Mouse (Mus musculus) lung, postnatal 0 days (tissue): ENCODE results near the gene Jak3. TPM values are rescaled to one million over a fixed set of nuclear protein-coding genes. Genes with fewer than 3 reads are reported as not detected.

Experiments
- ATAC-seq: fragments of 200-750 bp; cut with Nextera tagmentation; 2 replicates; pipeline ENCODE4 v1.8.0; 2017; ENCODE audit warnings: moderate library complexity
- DNase-seq: peaks from one replicate; pipeline ENCODE4 v3.0.0-alpha.2; 2016; ENCODE audit warnings: low spot score
- H3K27ac ChIP-seq: fragments of 300-500 bp; sonication (generic); 2 replicates; pipeline ENCODE4 v1.5.1; 2014; ENCODE audit warnings: antibody characterized with exemption, mild to moderate bottlenecking, low read length, mixed read lengths
- H3K27me3 ChIP-seq: fragments of 300-500 bp; sonication (generic); replicated peaks from 2 replicates; pipeline ENCODE4 v1.6.1; 2014; ENCODE audit warnings: low read length, mixed read lengths; ENCODE audit not compliant: insufficient read depth
- H3K36me3 ChIP-seq: fragments of 300-500 bp; sonication (generic); 2 replicates; pipeline ENCODE4 v1.6.1; 2014; ENCODE audit warnings: low read length, mixed read lengths; ENCODE audit not compliant: insufficient read depth
- H3K4me1 ChIP-seq: fragments of 300-500 bp; sonication (generic); 2 replicates; pipeline ENCODE4 v1.6.1; 2014; ENCODE audit warnings: antibody characterized with exemption, low read depth, low read length, mixed read lengths; ENCODE audit not compliant: insufficient read depth
- H3K4me2 ChIP-seq: fragments of 300-500 bp; sonication (generic); replicated peaks from 2 replicates; pipeline ENCODE4 v1.6.1; 2014; ENCODE audit warnings: low read depth, mild to moderate bottlenecking, low read length, moderate library complexity, mixed read lengths
- H3K4me3 ChIP-seq: fragments of 300-500 bp; sonication (generic); 2 replicates; pipeline ENCODE4 v1.5.1; 2014; ENCODE audit warnings: low read depth, low read length
- H3K9ac ChIP-seq: fragments of 300-500 bp; sonication (generic); replicated peaks from 2 replicates; pipeline ENCODE4 v1.6.1; 2014; ENCODE audit warnings: low read depth, mild to moderate bottlenecking
- H3K9me3 ChIP-seq: fragments of 300-500 bp; sonication (generic); 2 replicates; pipeline ENCODE4 v1.6.1; 2016; ENCODE audit warnings: low read length, mixed read lengths
- CTCF ChIP-seq: IDR thresholded peaks from 2 replicates; pipeline ENCODE4 v1.5.1; 2016; ENCODE audit warnings: antibody characterized with exemption, mild to moderate bottlenecking
- EP300 ChIP-seq: IDR thresholded peaks from 2 replicates; pipeline ENCODE4 v1.6.1; 2016; ENCODE audit warnings: antibody characterized with exemption, mild to moderate bottlenecking, control low read depth
- WGBS: fragments of 180-500 bp; shearing (Covaris S2); extraction: QIAGEN DNeasy Blood & Tissue Kit; methylation state at CpG from one replicate; pipeline ENCODE4 v1.1.7; 2014; 5-methylcytosine and 5-hydroxymethylcytosine counted together
- polyA plus RNA-seq: library from polyadenylated mRNA; unstranded; fragments of >200 nt; fragmentation: Nextera tagmentation; extraction: Ambion mirVana; gene quantifications from 2 replicates; pipeline ENCODE4 v1.2.1, GENCODE M21; 2015

Jak3 gene
- polyA plus RNA-seq, 1 experiment from 2014 or later, result 7.7 TPM

GRCm38 (mm10) chr8:71638321-71638720 is 37.8 kb upstream of the Jak3 start:
- TF ChIP-seq CTCF (no peak), EP300 (no peak)
- Histone ChIP-seq H3K27ac (no peak overlapping the region), H3K27me3 (0 out of 2 replicates have a peak, but pooled peaks cover 4% of the 10 kb centered on the region), H3K4me3 (no peak overlapping the region), H3K36me3 (no peaks in the 10 kb centered on the region), H3K4me2 (no peak overlapping the region), H3K9me3 (no peaks in the 10 kb centered on the region), H3K4me1 (no peaks in the 10 kb centered on the region), H3K9ac (no peak overlapping the region)
- ATAC-seq, result no peak
- 64% methylated on average over 6 of the region's 6 CpGs for WGBS
- DNase-seq, result no peak

DNA sequence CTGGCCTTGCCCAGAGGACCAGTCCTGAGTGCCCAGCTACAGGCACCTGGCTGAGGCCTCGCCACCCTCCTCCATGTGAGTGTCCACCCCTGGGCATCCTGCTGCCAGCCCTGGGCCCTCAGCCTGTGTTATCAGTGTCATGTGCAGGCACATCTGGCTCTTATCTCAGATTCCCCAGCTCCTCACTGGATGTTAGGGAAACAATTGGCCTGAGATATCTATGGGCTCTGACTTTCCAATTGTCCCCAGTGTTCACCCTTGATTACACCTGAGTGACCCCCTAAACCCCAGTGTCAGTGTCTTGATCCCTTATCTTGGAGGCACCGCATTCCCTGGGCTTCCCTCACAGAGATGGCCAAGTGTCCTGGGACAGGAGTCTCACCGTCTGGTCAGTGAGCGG is 36.8 kb upstream of the Jak3 start:
- H3K9me3 ChIP-seq, result no peaks in the 10 kb centered on the region

GRCm38 (mm10) chr8:71645510-71645909 is 30.6 kb upstream of the Jak3 start:
- ATAC-seq (peak; percentile 95), DNase-seq (peak; percentile 85)
- H3K4me1 ChIP-seq, result no peaks in the 10 kb centered on the region
- no peak overlapping the region for H3K4me2 ChIP-seq
- WGBS, result 49% methylated on average over 9 of the region's 9 CpGs
- H3K27me3 ChIP-seq, result no peaks in the 10 kb centered on the region
- H3K27ac ChIP-seq, result 0 out of 2 replicates have a peak overlapping the region, but pooled peaks have one; percentile 8
- no peak for TF ChIP-seq CTCF
- peak; percentile 60 for TF ChIP-seq EP300
- H3K36me3 ChIP-seq, result no peaks in the 10 kb centered on the region
- H3K4me3 ChIP-seq, result no peak overlapping the region
- no peaks in the 10 kb centered on the region for H3K9me3 ChIP-seq
- H3K9ac ChIP-seq, result no peak overlapping the region

More for the DNA sequence above, 36.8 kb upstream of the Jak3 start:
- Histone ChIP-seq H3K36me3 (no peaks in the 10 kb centered on the region), H3K4me2 (no peak overlapping the region), H3K27me3 (no peaks in the 10 kb centered on the region), H3K27ac (no peak overlapping the region), H3K4me3 (no peak overlapping the region), H3K4me1 (no peaks in the 10 kb centered on the region), H3K9ac (no peak overlapping the region)
- DNase-seq, result no peak
- TF ChIP-seq CTCF (no peak), EP300 (no peak)
- no peak for ATAC-seq
- WGBS, result 73% methylated on average over 4 of the region's 4 CpGs

DNA sequence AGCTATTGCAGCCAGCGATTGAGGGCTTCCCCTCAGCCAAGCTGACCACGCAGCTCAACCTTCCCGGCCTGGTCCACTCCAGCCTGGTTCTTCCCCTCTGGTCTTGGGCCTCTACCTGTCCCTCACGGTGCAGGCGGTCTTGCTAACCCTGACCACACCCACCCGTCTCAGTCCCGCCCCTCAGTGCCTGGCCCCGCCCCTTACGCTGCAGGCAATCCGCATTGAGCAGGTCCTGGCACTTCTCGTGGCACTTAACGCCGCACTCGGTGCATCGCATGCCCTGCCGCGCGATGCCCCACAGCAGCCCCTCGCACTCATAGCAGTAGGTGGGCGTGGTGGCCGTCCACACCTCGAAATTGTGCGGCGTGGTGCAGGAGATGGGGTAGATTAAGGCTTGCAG is 21.5 kb upstream of the Jak3 start:
- H3K9me3 ChIP-seq, result no peaks in the 10 kb centered on the region
- no peaks in the 10 kb centered on the region for H3K4me1 ChIP-seq
- H3K27ac ChIP-seq, result no peak overlapping the region
- TF ChIP-seq CTCF, result no peak
- TF ChIP-seq EP300, result no peak
- 0 out of 2 replicates have a peak, but pooled peaks cover 36% of the 10 kb centered on the region for H3K27me3 ChIP-seq
- no peak overlapping the region for H3K9ac ChIP-seq
- H3K36me3 ChIP-seq, result no peaks in the 10 kb centered on the region
- WGBS, result 2% methylated on average over 24 of the region's 24 CpGs
- DNase-seq (no peak), ATAC-seq (peak; percentile 78)
- H3K4me2 ChIP-seq, result no peak overlapping the region
- no peak overlapping the region for H3K4me3 ChIP-seq

DNA sequence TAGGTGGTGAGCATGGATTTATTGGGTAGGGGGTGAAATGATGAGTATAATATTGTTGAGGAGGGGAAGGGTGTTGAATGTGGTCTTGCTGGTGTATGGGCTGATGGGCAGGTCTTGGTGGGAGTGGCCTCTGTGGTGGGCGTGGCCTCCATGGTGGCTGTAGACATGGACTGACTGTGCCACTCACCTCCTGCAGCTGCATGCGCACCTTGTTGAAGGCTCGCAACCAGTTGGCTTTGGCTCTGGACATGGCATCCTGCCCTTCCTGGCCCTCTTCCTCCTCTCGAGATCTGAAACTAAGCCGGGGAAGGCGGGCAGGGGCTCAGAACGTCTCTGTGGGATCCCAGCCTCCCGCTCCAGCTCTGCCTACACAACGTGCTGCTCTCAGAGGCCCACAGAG is 18.3 kb upstream of the Jak3 start:
- Histone ChIP-seq H3K4me2 (no peak overlapping the region), H3K4me1 (no peaks in the 10 kb centered on the region), H3K36me3 (no peaks in the 10 kb centered on the region), H3K27ac (no peak overlapping the region), H3K9me3 (no peaks in the 10 kb centered on the region), H3K4me3 (no peak overlapping the region), H3K9ac (no peak overlapping the region), H3K27me3 (peaks cover 42% of the 10 kb centered on the region; the same call in 1 of the 2 replicates)
- WGBS, result 24% methylated on average over 9 of the region's 9 CpGs
- DNase-seq (no peak), ATAC-seq (no peak)
- TF ChIP-seq EP300, result no peak

DNA sequence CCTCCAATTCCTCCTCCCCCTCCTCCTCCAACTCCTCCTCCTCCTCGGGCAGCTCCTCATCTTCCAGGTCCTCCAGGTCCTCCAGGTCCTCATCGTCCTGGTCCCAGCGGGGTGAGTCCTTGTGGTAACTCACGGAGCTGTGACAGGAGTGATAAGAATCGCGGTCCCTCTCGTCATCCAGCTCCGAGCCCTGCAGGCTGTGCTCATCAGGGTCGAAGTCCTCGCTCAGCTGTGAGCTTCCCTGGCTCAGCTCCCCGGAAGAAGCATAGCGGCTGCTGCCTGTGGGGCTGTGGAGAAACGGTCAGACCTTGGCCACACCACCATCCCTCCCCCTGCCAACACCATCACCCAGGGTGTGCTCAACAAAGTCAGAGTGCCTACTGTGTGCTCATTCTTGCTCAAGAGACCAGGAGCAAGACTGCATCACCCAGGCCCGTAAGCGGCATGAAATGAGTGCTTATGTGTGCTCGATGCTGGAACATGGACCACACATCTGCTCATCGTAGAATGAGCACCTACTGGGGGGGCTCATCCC is 17.5 kb upstream of the Jak3 start:
- WGBS, result 27% methylated on average over 17 of the region's 17 CpGs
- H3K27ac ChIP-seq, result no peak overlapping the region
- H3K27me3 ChIP-seq, result peaks cover 42% of the 10 kb centered on the region; the same call in 1 of the 2 replicates
- no peak overlapping the region for H3K4me3 ChIP-seq
- DNase-seq, result no peak
- H3K4me1 ChIP-seq, result no peaks in the 10 kb centered on the region
- H3K36me3 ChIP-seq, result no peaks in the 10 kb centered on the region
- H3K9me3 ChIP-seq, result no peaks in the 10 kb centered on the region
- TF ChIP-seq CTCF, result no peak
- TF ChIP-seq EP300, result no peak
- no peak overlapping the region for H3K9ac ChIP-seq
- ATAC-seq, result no peak
- H3K4me2 ChIP-seq, result no peak overlapping the region

GRCm38 (mm10) chr8:71659751-71660150 is 16.3 kb upstream of the Jak3 start:
- no peak for ATAC-seq
- 26% methylated on average over 1 of the region's 1 CpGs for WGBS
- Histone ChIP-seq H3K4me3 (no peak overlapping the region), H3K36me3 (no peaks in the 10 kb centered on the region), H3K27ac (no peak overlapping the region), H3K9me3 (no peaks in the 10 kb centered on the region), H3K9ac (no peak overlapping the region), H3K4me1 (no peaks in the 10 kb centered on the region), H3K4me2 (no peak overlapping the region), H3K27me3 (peaks cover 34% of the 10 kb centered on the region; the same call in 1 of the 2 replicates)
- DNase-seq, result no peak
- TF ChIP-seq EP300 (no peak), CTCF (no peak)
